Mouse (Mus musculus) cerebellum, adult 2 months (tissue): Measurements from ENCODE around the gene Gsn.

ENCODE experiments used
- CTCF ChIP-seq: fragments of 200-500 bp; IDR thresholded peaks from 2 replicates; pipeline ENCODE4 v1.5.1; 2011; ENCODE audit warnings: low read depth, mild to moderate bottlenecking, control low read depth, low read length, moderate library complexity, borderline replicate concordance; ENCODE audit not compliant: insufficient read depth
- POLR2A ChIP-seq: fragments of 200-500 bp; IDR thresholded peaks from 2 replicates; pipeline ENCODE4 v1.6.1; 2011; ENCODE audit warnings: low read length, control low read depth, borderline replicate concordance; ENCODE audit not compliant: insufficient read depth

GRCm38 (mm10) chr2:35232595-35233445 lies 23.4 kb upstream of the Gsn start:
- TF ChIP-seq CTCF (no peak), POLR2A (no peak)
